Mouse (Mus musculus) left cerebral cortex, adult 18-20 months (tissue): ENCODE results near the gene Gm13101. TPM values are rescaled to one million over a fixed set of nuclear protein-coding genes. Genes with fewer than 3 reads are reported as not detected.
A peak's percentile ranks its signal among the peaks of the same experiment; 100 is the strongest.
"Not testable (repeated sequence)": the region's sequence is repeated elsewhere in the genome, so short reads cannot be mapped to it uniquely, and the experiment has no call there.

ENCODE experiments used
- DNase-seq, 2 experiments: peaks; one replicate each; pipeline ENCODE4 v3.0.0; 2021 to 2022; ENCODE audit warnings: low spot score in 2 of 2, mixed read lengths in 1 of 2
- long read RNA-seq, 2 experiments: library from polyadenylated mRNA; stranded (forward); transcript quantifications; one replicate each; pipeline ENCODE4 v2.0.0; 2021
- total RNA-seq, 2 experiments: library from RNA; stranded (reverse); gene quantifications; 2 replicates each; pipeline ENCODE4 v1.2.3; 2021

The Gm13101 gene
- total RNA-seq, result not detected
- long read RNA-seq, experiment 1, result 0 reads
- long read RNA-seq, experiment 2, result 0 reads

- DNase-seq, result not testable (repeated sequence)
These were observed at the start of gene Gm13101 for GRCm38 (mm10) chr4:143966850-143967249. Gene Gm13101, minus strand, starts transcription at chr4:143966950.

- DNase-seq, result not testable (repeated sequence)
These were observed 27.5 kb upstream of the Gm13101 start, which contains the start of gene Pramef17 for GRCm38 (mm10) chr4:143994269-143994668. Gene Pramef17, minus strand, starts transcription at chr4:143994369.

GRCm38 (mm10) chr4:143988126-143988525 lies 21.4 kb upstream of the Gm13101 start:
- DNase-seq, result peak; percentile 57 to 58

- peak; percentile 12 to 35 for DNase-seq
These were observed 20.8 kb upstream of the Gm13101 start for GRCm38 (mm10) chr4:143987475-143987941.

- DNase-seq, result peak; percentile 14 to 18
These were observed 19.0 kb upstream of the Gm13101 start for GRCm38 (mm10) chr4:143985733-143986132.

GRCm38 (mm10) chr4:143985165-143985564 lies 18.4 kb upstream of the Gm13101 start:
- peak; percentile 1 to 4 for DNase-seq

GRCm38 (mm10) chr4:143983446-143983845 lies 16.7 kb upstream of the Gm13101 start:
- not testable (repeated sequence) for DNase-seq

- not testable (repeated sequence) for DNase-seq
These were observed 15.8 kb downstream of the Gm13101 start, which contains the start of gene Pramef25 for GRCm38 (mm10) chr4:143950916-143951315. Gene Pramef25, minus strand, starts transcription at chr4:143951016.

Other genes starting within 250 kb of the Gm13101 start
- gene Gm13078, start 247.5 kb downstream of the Gm13101 start, total RNA-seq, result not detected
- not detected for gene Gm13023, start 177.6 kb downstream of the Gm13101 start, total RNA-seq
- not detected for gene Gm13084, start 150.9 kb downstream of the Gm13101 start, total RNA-seq
- gene Gm13103, start 120.5 kb downstream of the Gm13101 start, total RNA-seq, result not detected
- gene Pramef6, start 66.6 kb downstream of the Gm13101 start, total RNA-seq, result not detected
- gene Pramef25, start 15.9 kb downstream of the Gm13101 start, total RNA-seq, result not detected
- not detected for gene Pramef17, start 27.4 kb upstream of the Gm13101 start, total RNA-seq
- gene Pramel4, start 92.2 kb upstream of the Gm13101 start, total RNA-seq, result not detected
- gene Gm13102, start 139.5 kb upstream of the Gm13101 start, total RNA-seq, result not detected
- not detected for gene Oog3, start 195.7 kb upstream of the Gm13101 start, total RNA-seq
- not detected for gene Oog2, start 223.8 kb upstream of the Gm13101 start, total RNA-seq
- gene C87977, start 246.4 kb upstream of the Gm13101 start, total RNA-seq, result not detected